Mouse (Mus musculus) cerebellum, adult 2 months (tissue): ENCODE results near the gene Zfp981.

ENCODE experiments used
- CTCF ChIP-seq: fragments of 200-500 bp; IDR thresholded peaks from 2 replicates; pipeline ENCODE4 v1.5.1; 2011; ENCODE audit warnings: low read depth, mild to moderate bottlenecking, control low read depth, low read length, moderate library complexity, borderline replicate concordance; ENCODE audit not compliant: insufficient read depth
- POLR2A ChIP-seq: fragments of 200-500 bp; IDR thresholded peaks from 2 replicates; pipeline ENCODE4 v1.6.1; 2011; ENCODE audit warnings: low read length, control low read depth, borderline replicate concordance; ENCODE audit not compliant: insufficient read depth

DNA sequence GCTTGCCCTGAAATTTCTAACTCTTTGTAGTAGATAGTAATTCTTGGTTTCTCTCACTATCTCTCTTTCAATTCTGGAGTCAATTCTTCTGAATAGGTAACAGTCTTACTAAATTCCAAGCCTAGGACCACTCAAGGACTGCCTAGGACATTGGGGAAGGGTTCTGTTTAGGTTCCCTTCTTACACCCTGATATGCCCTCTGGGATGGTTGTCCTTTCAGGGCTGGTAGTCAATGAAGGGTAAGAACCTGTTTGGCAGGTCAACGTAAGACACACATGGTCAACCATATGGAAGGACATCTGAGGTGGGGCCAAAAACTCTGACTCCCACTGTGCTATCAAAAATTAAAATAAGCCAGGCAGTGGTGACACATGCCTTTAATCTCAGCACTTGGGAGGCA, 9.0 kb upstream of the Zfp981 start:
- TF ChIP-seq CTCF (no peak), POLR2A (no peak)
